Mouse (Mus musculus) midbrain, postnatal 0 days (tissue): ENCODE data around the gene Cir1. TPM values are rescaled to one million over a fixed set of nuclear protein-coding genes. Genes with fewer than 3 reads are reported as not detected.

ENCODE experiments used
- ATAC-seq: fragments of 200-750 bp; cut with Nextera tagmentation; 2 replicates; pipeline ENCODE4 v1.8.0; 2017; ENCODE audit warnings: moderate number of reproducible peaks, mild to moderate bottlenecking, moderate TSS enrichment, moderate library complexity; ENCODE audit not compliant: low FRiP score
- DNase-seq: peaks from one replicate; pipeline ENCODE4 v3.0.0-alpha.2; 2015; ENCODE audit warnings: low spot score
- H3K27ac ChIP-seq: fragments of 300-500 bp; sonication (generic); 2 replicates; pipeline ENCODE4 v1.5.1; 2014; ENCODE audit warnings: low read depth, mild to moderate bottlenecking, low read length, mixed read lengths
- H3K27me3 ChIP-seq: fragments of 300-500 bp; sonication (generic); 2 replicates; pipeline ENCODE4 v1.6.1; 2014; ENCODE audit warnings: low read length, control low read depth, mixed read lengths; ENCODE audit not compliant: insufficient read depth
- H3K36me3 ChIP-seq: fragments of 300-500 bp; sonication (generic); 2 replicates; pipeline ENCODE4 v1.6.1; 2014; ENCODE audit warnings: low read length, control low read depth, mixed read lengths; ENCODE audit not compliant: insufficient read depth
- H3K4me1 ChIP-seq: fragments of 300-500 bp; sonication (generic); 2 replicates; pipeline ENCODE4 v1.6.1; 2014; ENCODE audit warnings: mild to moderate bottlenecking, control low read depth, antibody characterized with exemption, low read length, mixed read lengths; ENCODE audit not compliant: insufficient read depth
- H3K4me2 ChIP-seq: fragments of 300-500 bp; sonication (generic); 2 replicates; pipeline ENCODE4 v1.6.1; 2014; ENCODE audit warnings: low read depth, mild to moderate bottlenecking, low read length, mixed read lengths; ENCODE audit not compliant: poor library complexity, severe bottlenecking
- H3K4me3 ChIP-seq: fragments of 300-500 bp; sonication (generic); 2 replicates; pipeline ENCODE4 v1.5.1; 2014; ENCODE audit warnings: low read depth, mild to moderate bottlenecking, low read length, moderate library complexity
- H3K9ac ChIP-seq: fragments of 300-500 bp; sonication (generic); replicated peaks from 2 replicates; pipeline ENCODE4 v1.6.1; 2014; ENCODE audit warnings: mild to moderate bottlenecking, low read length, moderate library complexity, mixed read lengths; ENCODE audit not compliant: poor library complexity, severe bottlenecking
- H3K9me3 ChIP-seq: fragments of 300-500 bp; sonication (generic); 2 replicates; pipeline ENCODE4 v1.6.1; 2016; ENCODE audit warnings: low read length, control low read depth
- CTCF ChIP-seq: IDR thresholded peaks from 2 replicates; pipeline ENCODE4 v1.5.1; 2016; ENCODE audit warnings: antibody characterized with exemption, mild to moderate bottlenecking
- WGBS: fragments of 180-500 bp; shearing (Covaris S2); extraction: QIAGEN DNeasy Blood & Tissue Kit; methylation state at CpG from one replicate; pipeline ENCODE4 v1.1.7; 2014; 5-methylcytosine and 5-hydroxymethylcytosine counted together
- polyA plus RNA-seq: library from polyadenylated mRNA; unstranded; fragments of >200 nt; fragmentation: Nextera tagmentation; extraction: Ambion mirVana; gene quantifications from 2 replicates; pipeline ENCODE4 v1.2.1, GENCODE M21; 2015
- total RNA-seq: library from RNA; depleted of rRNA; stranded (reverse); fragments of >200 nt; gene quantifications from 2 replicates; pipeline ENCODE4 v1.2.3, GENCODE M21; 2014

Cir1 gene
- total and polyA plus RNA-seq, 2 experiments from 2014 or later = 4.1 to 36.3 TPM

- WGBS = 82% methylated on average over 6 of the region's 6 CpGs
- no peak for ATAC-seq
- Histone ChIP-seq H3K27ac (no peak overlapping the region), H3K9me3 (no peaks in the 10 kb centered on the region), H3K4me3 (no peak overlapping the region), H3K4me2 (no peak overlapping the region), H3K9ac (no peak overlapping the region), H3K27me3 (no peaks in the 10 kb centered on the region), H3K4me1 (no peaks in the 10 kb centered on the region), H3K36me3 (0 out of 2 replicates have a peak, but pooled peaks cover 1% of the 10 kb centered on the region)
- TF ChIP-seq CTCF = no peak
- DNase-seq = no peak
Measured at GRCm38 (mm10) chr2:73348221-73348620, 35.7 kb upstream of the Cir1 start.

- H3K27ac ChIP-seq = no peak overlapping the region
- no peaks in the 10 kb centered on the region for H3K36me3 ChIP-seq
- H3K4me1 ChIP-seq = no peaks in the 10 kb centered on the region
- H3K9ac ChIP-seq = no peak overlapping the region
- TF ChIP-seq CTCF = no peak
- DNase-seq (peak; percentile 13), ATAC-seq (no peak)
- H3K4me3 ChIP-seq = no peak overlapping the region
- no peaks in the 10 kb centered on the region for H3K27me3 ChIP-seq
- no peaks in the 10 kb centered on the region for H3K9me3 ChIP-seq
- H3K4me2 ChIP-seq = no peak overlapping the region
- WGBS = 36% methylated on average over 9 of the region's 9 CpGs
Measured at GRCm38 (mm10) chr2:73347766-73348165, 35.3 kb upstream of the Cir1 start.

- no peaks in the 10 kb centered on the region for H3K27me3 ChIP-seq
- TF ChIP-seq CTCF = no peak
- H3K4me2 ChIP-seq = no peak overlapping the region
- H3K9me3 ChIP-seq = no peaks in the 10 kb centered on the region
- ATAC-seq = no peak
- H3K9ac ChIP-seq = no peak overlapping the region
- no peak for DNase-seq
- 55% methylated on average over 6 of the region's 6 CpGs for WGBS
- H3K4me3 ChIP-seq = no peak overlapping the region
- no peaks in the 10 kb centered on the region for H3K4me1 ChIP-seq
- no peaks in the 10 kb centered on the region for H3K36me3 ChIP-seq
- no peak overlapping the region for H3K27ac ChIP-seq
Measured at GRCm38 (mm10) chr2:73347136-73347535, 34.6 kb upstream of the Cir1 start.

GRCm38 (mm10) chr2:73346345-73347086 is 34.0 kb upstream of the Cir1 start:
- Histone ChIP-seq H3K9me3 (no peaks in the 10 kb centered on the region), H3K27me3 (no peaks in the 10 kb centered on the region), H3K4me1 (no peaks in the 10 kb centered on the region), H3K27ac (no peak overlapping the region), H3K4me3 (no peak overlapping the region), H3K4me2 (no peak overlapping the region), H3K36me3 (no peaks in the 10 kb centered on the region), H3K9ac (no peak overlapping the region)
- no peak for TF ChIP-seq CTCF
- WGBS = 66% methylated on average over 13 of the region's 13 CpGs
- ATAC-seq = no peak
- DNase-seq = peak; percentile 11

GRCm38 (mm10) chr2:73345204-73345603 is 32.7 kb upstream of the Cir1 start:
- H3K36me3 ChIP-seq = no peaks in the 10 kb centered on the region
- H3K27ac ChIP-seq = no peak overlapping the region
- H3K4me2 ChIP-seq = no peak overlapping the region
- no peaks in the 10 kb centered on the region for H3K4me1 ChIP-seq
- DNase-seq = no peak
- H3K27me3 ChIP-seq = no peaks in the 10 kb centered on the region
- H3K9me3 ChIP-seq = no peaks in the 10 kb centered on the region
- no peak overlapping the region for H3K9ac ChIP-seq
- WGBS = 88% methylated on average over 4 of the region's 4 CpGs
- ATAC-seq = no peak
- TF ChIP-seq CTCF = no peak
- no peak overlapping the region for H3K4me3 ChIP-seq

- DNase-seq = no peak
- no peak overlapping the region for H3K4me3 ChIP-seq
- H3K36me3 ChIP-seq = no peaks in the 10 kb centered on the region
- H3K4me2 ChIP-seq = no peak overlapping the region
- H3K9ac ChIP-seq = no peak overlapping the region
- no peak overlapping the region for H3K27ac ChIP-seq
- H3K27me3 ChIP-seq = no peaks in the 10 kb centered on the region
- no peak for ATAC-seq
- no peaks in the 10 kb centered on the region for H3K9me3 ChIP-seq
- no peak for TF ChIP-seq CTCF
- H3K4me1 ChIP-seq = no peaks in the 10 kb centered on the region
- 97% methylated on average over 5 of the region's 5 CpGs for WGBS
Measured at GRCm38 (mm10) chr2:73343701-73344100, 31.2 kb upstream of the Cir1 start.
